Mouse (Mus musculus): ENCODE measurements around the gene Nmur1.

The Nmur1 gene

DNA sequence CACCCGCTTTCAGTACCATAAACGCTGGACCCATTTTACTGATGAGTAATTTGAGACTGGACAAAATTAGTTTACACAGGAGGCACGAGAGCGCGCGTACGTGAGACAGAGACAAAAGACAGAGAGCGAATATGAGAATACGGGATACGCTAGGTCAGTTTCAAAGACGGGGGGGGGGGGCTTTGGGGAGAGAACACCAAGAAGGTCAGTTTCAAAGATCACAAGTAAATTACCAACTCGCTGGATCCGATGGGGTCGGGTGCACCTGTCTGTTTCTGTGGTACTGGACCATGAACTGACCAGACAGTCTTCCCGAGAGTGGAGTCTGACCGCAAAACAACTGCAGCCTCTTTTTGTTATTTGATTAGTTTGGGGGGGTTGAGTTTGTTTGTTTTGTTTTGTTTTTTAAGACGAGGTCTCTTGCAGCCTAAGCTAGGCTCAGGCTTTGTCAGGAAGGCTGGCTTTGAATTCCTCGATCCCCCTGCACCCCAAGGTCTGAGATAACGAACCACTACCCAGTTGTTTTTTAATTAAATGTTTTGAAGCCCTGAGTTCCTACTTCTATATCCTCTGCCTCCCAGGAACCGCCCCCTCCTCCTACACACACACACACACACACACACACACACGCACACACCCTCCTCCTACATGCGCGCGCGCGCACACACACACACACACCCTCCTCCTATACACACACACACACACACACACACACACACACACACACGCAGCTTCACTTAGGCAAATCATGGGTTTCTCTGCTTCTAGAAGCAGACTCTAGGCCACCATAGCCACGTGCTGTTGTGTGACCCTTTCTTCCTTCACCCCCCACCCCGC, 15.1 kb upstream of the Nmur1 start:
- peak; percentile 63 for DNase-seq (ENCODE audit: low read depth, low spot score)

- peak; percentile 88 for DNase-seq (ENCODE audit: low read depth, low spot score)
These were observed 14.3 kb upstream of the Nmur1 start for GRCm38 (mm10) chr1:86440171-86440886.

GRCm38 (mm10) chr1:86439487-86440170, 13.6 kb upstream of the Nmur1 start:
- DNase-seq (ENCODE audit: low read depth, low spot score), result no peak

DNA sequence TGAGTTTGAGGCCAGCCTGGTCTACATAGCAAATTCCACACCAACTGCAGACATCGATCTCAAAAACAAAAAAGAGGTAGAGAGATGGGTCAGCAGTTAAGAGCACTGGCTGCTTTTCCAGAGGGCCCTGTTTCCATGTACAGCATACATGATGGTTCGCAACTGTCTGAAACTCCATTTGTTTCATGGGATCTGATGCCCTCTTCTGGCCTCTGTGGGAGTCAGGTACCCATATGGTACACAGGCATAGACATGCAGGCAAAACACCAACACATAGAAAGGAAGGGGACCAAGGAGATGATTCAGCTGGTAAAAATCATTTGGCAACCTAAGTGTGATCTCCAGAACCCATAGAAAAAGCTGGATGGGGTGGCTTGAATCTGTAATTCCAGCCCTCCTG, 12.5 kb upstream of the Nmur1 start:
- DNase-seq (ENCODE audit: low read depth, low spot score), result no peak

GRCm38 (mm10) chr1:86438014-86438319, 11.9 kb upstream of the Nmur1 start:
- DNase-seq (ENCODE audit: low read depth, low spot score), result no peak

DNA sequence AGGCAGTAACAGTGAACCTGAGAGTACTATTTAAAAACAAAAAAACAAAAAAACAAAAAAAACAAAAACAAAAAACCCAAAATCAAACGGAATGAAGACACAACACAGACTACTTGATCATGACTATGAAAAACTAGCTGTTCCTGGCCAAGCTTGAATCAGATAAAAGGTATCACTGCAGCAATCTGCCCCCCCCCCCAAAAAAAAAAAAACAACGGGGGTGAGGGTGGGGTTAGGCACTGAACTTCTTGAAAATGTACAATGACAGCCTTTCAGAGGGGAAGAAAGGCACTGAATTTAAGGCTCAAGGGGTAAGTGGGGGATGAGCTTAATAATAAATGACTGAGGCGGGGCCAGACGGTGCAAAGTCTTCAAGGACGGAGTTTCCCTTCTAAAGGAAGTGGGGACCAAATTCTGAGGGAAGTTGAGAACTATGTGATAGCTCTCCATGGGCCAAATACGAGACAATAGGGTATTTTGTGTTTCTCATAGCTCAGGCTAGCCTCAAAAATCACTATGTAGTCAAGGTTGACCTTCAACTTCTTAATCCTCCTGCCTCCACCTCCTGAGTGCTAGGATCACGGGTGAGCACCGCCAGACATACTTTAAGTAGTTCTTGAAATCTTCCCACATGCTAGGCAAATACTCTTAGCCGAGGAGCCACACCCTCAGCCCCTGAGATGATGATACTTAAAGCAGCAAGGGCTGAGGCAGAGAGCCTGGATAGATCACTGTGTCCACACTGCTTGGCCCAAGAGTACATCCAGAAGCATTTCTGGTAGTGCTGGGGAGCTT, 11.4 kb upstream of the Nmur1 start:
- DNase-seq (ENCODE audit: low read depth, low spot score), result no peak

- DNase-seq (ENCODE audit: low read depth, low spot score), result no peak
These were observed 9.3 kb upstream of the Nmur1 start for GRCm38 (mm10) chr1:86435302-86435821.

GRCm38 (mm10) chr1:86434439-86435201, 8.6 kb upstream of the Nmur1 start:
- peak; percentile 100 for DNase-seq (ENCODE audit: low read depth, low spot score)

- DNase-seq (ENCODE audit: low read depth, low spot score), result peak; percentile 42
These were observed 8.0 kb upstream of the Nmur1 start for GRCm38 (mm10) chr1:86434001-86434400.

DNA sequence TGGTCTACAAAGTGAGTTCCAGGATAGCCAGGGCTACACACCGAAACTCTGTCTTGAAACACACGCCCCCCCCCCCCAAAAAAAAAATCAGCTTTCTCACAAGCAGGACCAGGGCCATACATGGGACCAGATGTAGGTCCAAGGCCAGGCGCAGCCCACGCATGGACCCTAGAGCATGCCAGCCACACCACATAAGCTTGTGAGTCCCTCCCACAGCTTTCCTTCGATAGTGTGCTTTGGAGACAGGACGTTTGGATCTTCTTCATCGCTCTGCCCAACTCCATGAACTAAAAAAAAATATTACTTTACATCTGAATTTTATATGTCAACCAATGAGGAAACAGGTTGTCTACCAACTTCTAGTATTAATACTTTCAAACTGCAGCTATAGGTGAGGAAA, 7.3 kb upstream of the Nmur1 start:
- no peak for DNase-seq (ENCODE audit: low read depth, low spot score)

GRCm38 (mm10) chr1:86432778-86433177, 6.8 kb upstream of the Nmur1 start:
- DNase-seq (ENCODE audit: low read depth, low spot score), result no peak

GRCm38 (mm10) chr1:86430056-86430455, 4.0 kb upstream of the Nmur1 start:
- DNase-seq (ENCODE audit: low read depth, low spot score), result peak; percentile 70

- no peak for DNase-seq (ENCODE audit: low read depth, low spot score)
These were observed 1.0 kb downstream of the Nmur1 start for GRCm38 (mm10) chr1:86424835-86425547.

DNA sequence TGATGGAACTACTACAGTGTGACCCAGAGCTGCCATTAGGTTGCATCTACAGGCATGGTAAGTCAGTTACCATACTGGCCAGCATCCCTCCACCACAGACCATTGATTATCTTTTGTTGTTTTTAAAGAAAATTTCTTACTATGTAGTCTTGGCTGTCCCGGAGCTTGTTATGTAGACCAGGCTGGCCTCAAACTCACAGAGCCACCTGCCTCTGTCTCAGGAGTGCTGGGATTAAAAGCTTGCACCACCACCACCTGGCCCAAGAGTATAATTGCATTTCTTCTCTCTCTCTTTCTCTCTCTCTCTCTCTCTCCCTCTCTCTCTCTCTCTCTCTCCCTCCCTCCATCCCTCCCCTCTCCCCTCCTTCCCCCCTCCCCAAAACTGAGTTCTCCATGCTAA, 1.7 kb downstream of the Nmur1 start:
- no peak for DNase-seq (ENCODE audit: low read depth, low spot score)

GRCm38 (mm10) chr1:86423879-86424278, 2.1 kb downstream of the Nmur1 start:
- no peak for DNase-seq (ENCODE audit: low read depth, low spot score)

DNA sequence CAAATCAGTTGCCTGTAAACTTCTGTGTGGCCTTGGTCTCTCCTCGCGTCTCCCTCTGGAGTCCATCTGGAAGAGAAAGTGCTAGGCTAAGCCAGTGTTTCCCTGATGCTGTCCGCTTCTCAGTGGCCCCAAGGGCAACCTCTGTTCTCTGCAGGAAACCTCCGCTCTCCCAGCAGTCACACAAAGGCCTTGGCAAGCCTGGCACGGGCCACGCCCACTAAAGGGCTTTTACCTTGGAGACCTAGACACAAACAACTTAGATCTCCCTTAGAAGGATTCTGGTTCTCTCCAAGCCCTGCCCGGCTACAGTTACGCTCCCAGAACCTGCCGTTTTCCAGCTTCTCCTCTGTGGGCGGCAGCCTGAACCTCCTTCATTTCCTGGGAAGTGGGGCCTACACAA, 5.0 kb downstream of the Nmur1 start:
- DNase-seq (ENCODE audit: low read depth, low spot score), result no peak

DNA sequence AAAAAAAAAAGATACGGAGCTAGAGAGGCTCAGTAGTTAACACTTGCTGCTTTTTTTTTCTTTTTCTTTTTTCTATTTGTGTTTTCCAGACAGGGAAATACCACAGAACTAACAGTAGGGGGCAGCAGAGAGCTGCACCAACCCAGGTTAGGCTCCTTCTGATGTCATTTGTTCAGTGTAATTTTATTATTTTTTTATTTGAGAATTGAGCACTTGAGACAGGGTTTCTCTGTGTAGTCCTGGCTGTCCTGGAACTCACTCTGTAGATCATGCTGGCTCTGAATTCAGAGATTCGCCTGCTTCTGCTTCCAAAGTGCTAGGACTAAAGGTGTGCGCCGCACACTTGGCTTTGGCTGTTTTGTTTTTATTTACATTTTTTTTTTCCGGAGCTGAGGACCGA, 9.7 kb downstream of the Nmur1 start:
- DNase-seq (ENCODE audit: low read depth, low spot score), result no peak

GRCm38 (mm10) chr1:86415612-86416184, 10.3 kb downstream of the Nmur1 start:
- DNase-seq (ENCODE audit: low read depth, low spot score), result no peak

DNA sequence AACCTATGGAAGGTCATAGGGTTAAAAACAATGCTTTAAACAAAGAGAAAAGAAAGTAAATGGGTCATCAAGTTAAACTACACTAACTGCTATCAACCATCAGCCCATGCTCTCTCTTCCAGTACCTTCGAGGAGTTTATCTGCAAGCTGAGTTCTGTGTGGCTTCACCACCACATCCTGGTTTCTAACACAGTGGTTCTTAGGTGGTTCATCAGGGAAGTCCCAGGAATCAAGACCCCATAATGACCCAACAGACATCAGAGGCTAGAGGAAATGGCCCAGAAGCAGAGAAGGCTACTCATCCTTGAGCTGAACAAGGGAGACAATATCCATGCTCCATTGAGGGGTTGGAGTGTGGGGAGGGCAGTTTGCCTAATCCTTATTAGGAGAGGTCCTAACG, 10.9 kb downstream of the Nmur1 start:
- no peak for DNase-seq (ENCODE audit: low read depth, low spot score)

GRCm38 (mm10) chr1:86414715-86415114, 11.3 kb downstream of the Nmur1 start:
- DNase-seq (ENCODE audit: low read depth, low spot score), result no peak

Data from embryo, embryonic 11.5 days (tissue).